Mouse (Mus musculus): ENCODE measurements around the gene Eif3a. TPM values are rescaled to one million over a fixed set of nuclear protein-coding genes. Genes with fewer than 3 reads are reported as not detected.

Eif3a gene
- polyA plus RNA-seq, 1 experiment from 2014 or later, result 128 TPM

DNA sequence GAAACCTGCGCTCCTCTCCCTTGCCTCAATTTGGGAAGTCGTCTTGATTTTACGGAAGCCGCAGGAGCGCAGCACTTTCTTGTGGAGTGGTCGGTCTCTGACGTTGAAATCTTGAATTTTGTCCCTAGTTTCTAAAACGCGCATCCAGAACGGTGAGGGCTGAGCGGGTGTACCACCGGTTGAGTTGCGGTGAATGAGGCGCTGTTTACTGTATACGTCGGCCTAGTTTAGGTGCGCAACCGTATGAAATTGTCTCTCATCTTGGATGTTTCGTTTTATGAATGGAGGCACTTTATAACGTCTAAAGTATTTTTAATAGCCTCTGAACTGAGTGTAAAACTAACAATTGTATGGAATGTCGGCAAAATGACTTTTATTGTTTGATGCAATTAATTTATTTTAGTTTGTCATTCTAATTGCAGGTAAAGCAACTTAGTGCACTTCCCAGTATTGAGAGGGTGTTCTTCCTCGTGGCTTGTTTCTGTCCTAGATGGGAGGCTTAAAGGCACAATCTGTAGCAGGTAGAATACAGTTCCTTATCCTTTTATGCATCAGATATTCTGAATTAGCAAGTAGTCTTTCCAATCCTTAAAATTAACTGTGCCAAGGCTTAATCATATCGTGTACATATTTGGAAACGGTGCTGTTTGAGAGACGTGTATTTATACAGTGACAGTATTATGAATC lies 33.2 kb downstream of the Eif3a start:
- Histone ChIP-seq H3K4me1 (ENCODE audit: control insufficient read depth in 2 of 2, insufficient read depth in 2 of 2, low read length in 2 of 2) (peaks cover 2 to 14% of the 10 kb centered on the region in 2 experiments; a peak in 2 of 4 replicates), H3K27ac (replicated peaks in 1 of 2; ENCODE audit: control insufficient read depth in 1 of 2, insufficient read depth in 1 of 2, low read depth in 2 of 2, low read length in 2 of 2) (no peak overlapping the region), H3K9me3 (ENCODE audit: control insufficient read depth, low read length) (no peaks in the 10 kb centered on the region), H3K4me3 (ENCODE audit: control insufficient read depth in 1 of 2, insufficient read depth in 1 of 2, low read depth in 1 of 2, low read length in 2 of 2) (peak overlapping the region; percentile 70 to 85), H3K36me3 (ENCODE audit: control insufficient read depth, insufficient read depth, low read length) (peaks cover 31% of the 10 kb centered on the region), H3K4me2 (ENCODE audit: low read length) (peak overlapping the region; percentile 100), H3K27me3 (ENCODE audit: control insufficient read depth, insufficient read depth, low read length) (peaks cover 7% of the 10 kb centered on the region; the same call in 1 of the 2 replicates), H3K9ac (ENCODE audit: low read length) (peak overlapping the region; percentile 79)
- ATAC-seq (ENCODE audit: insufficient number of reproducible peaks, insufficient read depth, low FRiP score, low read depth), result no peak
- 5% methylated on average over 25 of the region's 25 CpGs for WGBS

GRCm38 (mm10) chr19:60756192-60757098 lies 34.0 kb downstream of the Eif3a start:
- peak overlapping the region in 1 of 2 experiments; percentile 19; a peak in 1 of 4 replicates for H3K27ac ChIP-seq (replicated peaks in 1 of 2; ENCODE audit: control insufficient read depth in 1 of 2, insufficient read depth in 1 of 2, low read depth in 2 of 2, low read length in 2 of 2)
- peak overlapping the region; percentile 79 for H3K9ac ChIP-seq (ENCODE audit: low read length)
- H3K4me3 ChIP-seq (ENCODE audit: control insufficient read depth in 1 of 2, insufficient read depth in 1 of 2, low read depth in 1 of 2, low read length in 2 of 2), result peak overlapping the region; percentile 70 to 85
- H3K9me3 ChIP-seq (ENCODE audit: control insufficient read depth, low read length), result no peaks in the 10 kb centered on the region
- peak overlapping the region; percentile 100 for H3K4me2 ChIP-seq (ENCODE audit: low read length)
- ATAC-seq (ENCODE audit: insufficient number of reproducible peaks, insufficient read depth, low FRiP score, low read depth), result peak; percentile 49
- WGBS, result under 1% methylated on average over 109 of the region's 115 CpGs
- H3K36me3 ChIP-seq (ENCODE audit: control insufficient read depth, insufficient read depth, low read length), result peaks cover 24% of the 10 kb centered on the region
- peaks cover 7% of the 10 kb centered on the region; the same call in 1 of the 2 replicates for H3K27me3 ChIP-seq (ENCODE audit: control insufficient read depth, insufficient read depth, low read length)
- H3K4me1 ChIP-seq (ENCODE audit: control insufficient read depth in 2 of 2, insufficient read depth in 2 of 2, low read length in 2 of 2), result peaks cover 2 to 14% of the 10 kb centered on the region in 2 experiments; a peak in 2 of 4 replicates

GRCm38 (mm10) chr19:60755438-60756191 lies 34.8 kb downstream of the Eif3a start, which contains the start of gene Nanos1:
Nanos1 (plus strand) TSS chr19:60755987.
- Histone ChIP-seq H3K36me3 (ENCODE audit: control insufficient read depth, insufficient read depth, low read length) (peaks cover 19% of the 10 kb centered on the region), H3K4me3 (ENCODE audit: control insufficient read depth in 1 of 2, insufficient read depth in 1 of 2, low read depth in 1 of 2, low read length in 2 of 2) (peak within 1 kb of the TSS; percentile 70 to 85), H3K4me2 (ENCODE audit: low read length) (peak within 1 kb of the TSS; percentile 100), H3K9ac (ENCODE audit: low read length) (peak within 1 kb of the TSS; percentile 79), H3K27me3 (ENCODE audit: control insufficient read depth, insufficient read depth, low read length) (peaks cover 7% of the 10 kb centered on the region; the same call in 1 of the 2 replicates), H3K4me1 (ENCODE audit: control insufficient read depth in 2 of 2, insufficient read depth in 2 of 2, low read length in 2 of 2) (peaks cover 2 to 14% of the 10 kb centered on the region in 2 experiments; a peak in 2 of 4 replicates), H3K27ac (replicated peaks in 1 of 2; ENCODE audit: control insufficient read depth in 1 of 2, insufficient read depth in 1 of 2, low read depth in 2 of 2, low read length in 2 of 2) (peak within 1 kb of the TSS in 1 of 2 experiments; percentile 19; a peak in 1 of 4 replicates), H3K9me3 (ENCODE audit: control insufficient read depth, low read length) (no peaks in the 10 kb centered on the region)
- WGBS, result under 1% methylated on average over 44 of the region's 58 CpGs
- peak; percentile 90 for ATAC-seq (ENCODE audit: insufficient number of reproducible peaks, insufficient read depth, low FRiP score, low read depth)

- H3K36me3 ChIP-seq (ENCODE audit: control insufficient read depth, insufficient read depth, low read length), result no peaks in the 10 kb centered on the region
- no peaks in the 10 kb centered on the region for H3K9me3 ChIP-seq (ENCODE audit: control insufficient read depth, low read length)
- no peak overlapping the region for H3K4me2 ChIP-seq (ENCODE audit: low read length)
- 85% methylated on average over 1 of the region's 1 CpGs for WGBS
- no peaks in the 10 kb centered on the region for H3K4me1 ChIP-seq (ENCODE audit: control insufficient read depth in 2 of 2, insufficient read depth in 2 of 2, low read length in 2 of 2)
- ATAC-seq (ENCODE audit: insufficient number of reproducible peaks, insufficient read depth, low FRiP score, low read depth), result no peak
- no peaks in the 10 kb centered on the region for H3K27me3 ChIP-seq (ENCODE audit: control insufficient read depth, insufficient read depth, low read length)
- H3K27ac ChIP-seq (replicated peaks in 1 of 2; ENCODE audit: control insufficient read depth in 1 of 2, insufficient read depth in 1 of 2, low read depth in 2 of 2, low read length in 2 of 2), result no peak overlapping the region
- H3K9ac ChIP-seq (ENCODE audit: low read length), result no peak overlapping the region
- H3K4me3 ChIP-seq (ENCODE audit: control insufficient read depth in 1 of 2, insufficient read depth in 1 of 2, low read depth in 1 of 2, low read length in 2 of 2), result no peak overlapping the region
Measured at GRCm38 (mm10) chr19:60747801-60748200, 42.7 kb downstream of the Eif3a start.

- Histone ChIP-seq H3K4me1 (ENCODE audit: control insufficient read depth in 2 of 2, insufficient read depth in 2 of 2, low read length in 2 of 2) (no peaks in the 10 kb centered on the region), H3K36me3 (ENCODE audit: control insufficient read depth, insufficient read depth, low read length) (no peaks in the 10 kb centered on the region), H3K9ac (ENCODE audit: low read length) (no peak overlapping the region), H3K27ac (replicated peaks in 1 of 2; ENCODE audit: control insufficient read depth in 1 of 2, insufficient read depth in 1 of 2, low read depth in 2 of 2, low read length in 2 of 2) (no peak overlapping the region), H3K27me3 (ENCODE audit: control insufficient read depth, insufficient read depth, low read length) (no peaks in the 10 kb centered on the region), H3K4me3 (ENCODE audit: control insufficient read depth in 1 of 2, insufficient read depth in 1 of 2, low read depth in 1 of 2, low read length in 2 of 2) (no peak overlapping the region), H3K4me2 (ENCODE audit: low read length) (no peak overlapping the region), H3K9me3 (ENCODE audit: control insufficient read depth, low read length) (no peaks in the 10 kb centered on the region)
- 63% methylated on average over 5 of the region's 5 CpGs for WGBS
- ATAC-seq (ENCODE audit: insufficient number of reproducible peaks, insufficient read depth, low FRiP score, low read depth), result no peak
Measured at GRCm38 (mm10) chr19:60743767-60744547, 46.5 kb downstream of the Eif3a start.

GRCm38 (mm10) chr19:60740560-60740959 lies 49.9 kb downstream of the Eif3a start:
- no peak for ATAC-seq (ENCODE audit: insufficient number of reproducible peaks, insufficient read depth, low FRiP score, low read depth)
- Histone ChIP-seq H3K4me3 (ENCODE audit: control insufficient read depth in 1 of 2, insufficient read depth in 1 of 2, low read depth in 1 of 2, low read length in 2 of 2) (no peak overlapping the region), H3K27me3 (ENCODE audit: control insufficient read depth, insufficient read depth, low read length) (no peaks in the 10 kb centered on the region), H3K9me3 (ENCODE audit: control insufficient read depth, low read length) (0 out of 2 replicates have a peak, but pooled peaks cover 2% of the 10 kb centered on the region), H3K4me1 (ENCODE audit: control insufficient read depth in 2 of 2, insufficient read depth in 2 of 2, low read length in 2 of 2) (no peaks in the 10 kb centered on the region), H3K4me2 (ENCODE audit: low read length) (no peak overlapping the region), H3K27ac (replicated peaks in 1 of 2; ENCODE audit: control insufficient read depth in 1 of 2, insufficient read depth in 1 of 2, low read depth in 2 of 2, low read length in 2 of 2) (no peak overlapping the region), H3K36me3 (ENCODE audit: control insufficient read depth, insufficient read depth, low read length) (no peaks in the 10 kb centered on the region), H3K9ac (ENCODE audit: low read length) (no peak overlapping the region)
- 50% methylated on average over 1 of the region's 1 CpGs for WGBS

All from heart, embryonic 14.5 days (tissue).